Mouse (Mus musculus) MEL (cell line): ENCODE measurements at regions not wholly inside any gene's neighbourhood (a gene's known extent, or its start where the extent isn't known, plus 50 kb on each side); places are given as distances from the start of the nearest gene placed in this dataset.

Experiments
- CTCF ChIP-seq, 3 experiments: IDR thresholded peaks in 2 of 3; conservative IDR thresholded peaks in 1 of 3; 2 replicates each; pipeline ENCODE4 v1.5.1; 2011 to 2012; ENCODE audit warnings: low read length in 3 of 3, low read depth in 2 of 3, mild to moderate bottlenecking in 2 of 3, improper control_type of control experiment in 1 of 3, inconsistent platforms in 1 of 3, mixed read lengths in 1 of 3, moderate library complexity in 1 of 3; ENCODE audit not compliant: control insufficient read depth in 1 of 3, insufficient read depth in 1 of 3, poor library complexity in 1 of 3, severe bottlenecking in 1 of 3
- ELF1 ChIP-seq: IDR thresholded peaks from 2 replicates; pipeline ENCODE4 v1.6.1; 2014; ENCODE audit warnings: low read depth, mild to moderate bottlenecking, inconsistent platforms, low read length, improper control_type of control experiment, moderate library complexity
- EP300 ChIP-seq, 2 experiments: IDR thresholded peaks; 2 replicates each; pipeline ENCODE4 v1.6.1; 2011; ENCODE audit warnings: improper control_type of control experiment in 2 of 2, low read length in 2 of 2, low read depth in 1 of 2, mild to moderate bottlenecking in 1 of 2
- MAFK ChIP-seq: IDR thresholded peaks from 2 replicates; pipeline ENCODE4 v1.6.1; 2011; ENCODE audit warnings: low read depth, mild to moderate bottlenecking, low read length, improper control_type of control experiment, borderline replicate concordance
- MAZ ChIP-seq: IDR thresholded peaks from 2 replicates; pipeline ENCODE4 v1.6.1; 2012; ENCODE audit warnings: low read depth, mild to moderate bottlenecking, inconsistent platforms, low read length, improper control_type of control experiment
- POLR2A ChIP-seq, 2 experiments: IDR thresholded peaks; 2 replicates each; pipeline ENCODE4 v1.6.1; 2011 to 2012; ENCODE audit warnings: low read length in 2 of 2, mild to moderate bottlenecking in 2 of 2, control low read depth in 1 of 2, improper control_type of control experiment in 1 of 2, low read depth in 1 of 2, moderate library complexity in 1 of 2; ENCODE audit not compliant: control insufficient read depth in 1 of 2, insufficient read depth in 1 of 2, poor library complexity in 1 of 2
- POLR2AphosphoS5 ChIP-seq: IDR thresholded peaks from 2 replicates; pipeline ENCODE4 v1.6.1; 2012; ENCODE audit warnings: low read depth, borderline replicate concordance, mild to moderate bottlenecking, inconsistent platforms, low read length, moderate library complexity, mixed read lengths

GRCm38 (mm10) chr6:31077779-31078178 lies 118.9 kb upstream of the Klf14 start:
- TF ChIP-seq CTCF (IDR thresholded peaks at IDR 0.05 in 2 of 3, conservative IDR thresholded peaks at IDR 0.05 in 1 of 3; ENCODE audit: control insufficient read depth in 1 of 3, insufficient read depth in 1 of 3, low read depth in 2 of 3, low read length in 3 of 3, poor library complexity in 1 of 3, severe bottlenecking in 1 of 3) (no peak), POLR2A (IDR thresholded peaks at IDR 0.05; ENCODE audit: control insufficient read depth in 1 of 2, insufficient read depth in 1 of 2, low read depth in 1 of 2, low read length in 2 of 2, poor library complexity in 1 of 2) (no peak), POLR2AphosphoS5 (no peak), MAZ (no peak), ELF1 (no peak), MAFK (no peak), EP300 (IDR thresholded peaks at IDR 0.05; ENCODE audit: low read depth in 1 of 2, low read length in 2 of 2) (no peak)
